Mouse (Mus musculus) small intestine, adult 2 months (tissue): ENCODE data around the gene Ripply2. TPM values are rescaled to one million over a fixed set of nuclear protein-coding genes. Genes with fewer than 3 reads are reported as not detected.
"Not testable (repeated sequence)": the region's sequence is repeated elsewhere in the genome, so short reads cannot be mapped to it uniquely, and the experiment has no call there.

ENCODE experiments used
- H3K27ac ChIP-seq: fragments of 200-500 bp; 2 replicates; pipeline ENCODE4 v1.5.1; 2012; ENCODE audit warnings: low read depth, low read length, control low read depth, inconsistent platforms; ENCODE audit not compliant: insufficient read depth
- H3K27me3 ChIP-seq: fragments of 200-500 bp; 2 replicates; pipeline ENCODE4 v1.6.1; 2012; ENCODE audit warnings: mild to moderate bottlenecking, moderate library complexity, low read length, inconsistent platforms; ENCODE audit not compliant: control insufficient read depth, insufficient read depth
- H3K36me3 ChIP-seq: fragments of 200-500 bp; 2 replicates; pipeline ENCODE4 v1.6.1; 2012; ENCODE audit warnings: mild to moderate bottlenecking, low read length, control low read depth, inconsistent platforms; ENCODE audit not compliant: control insufficient read depth, insufficient read depth
- H3K4me1 ChIP-seq: fragments of 200-500 bp; 2 replicates; pipeline ENCODE4 v1.6.1; 2012; ENCODE audit warnings: low read length, inconsistent platforms, mixed read lengths; ENCODE audit not compliant: control insufficient read depth, insufficient read depth, insufficient read length
- H3K4me3 ChIP-seq: fragments of 200-500 bp; 2 replicates; pipeline ENCODE4 v1.5.1; 2012; ENCODE audit warnings: low read depth, mild to moderate bottlenecking, control low read depth, inconsistent platforms, low read length, moderate library complexity
- CTCF ChIP-seq: fragments of 200-500 bp; IDR thresholded peaks from 2 replicates; pipeline ENCODE4 v1.5.1; 2012; ENCODE audit warnings: low read depth, mild to moderate bottlenecking, control low read depth, inconsistent platforms, low read length, moderate library complexity, mixed read lengths; ENCODE audit not compliant: insufficient replicate concordance, insufficient read length; ENCODE audit errors: extremely low read depth
- POLR2A ChIP-seq: fragments of 200-500 bp; IDR thresholded peaks from 2 replicates; pipeline ENCODE4 v1.6.1; 2012; ENCODE audit warnings: low read depth, mild to moderate bottlenecking, control low read depth, inconsistent platforms, low read length, moderate library complexity
- WGBS: fragments of 180-500 bp; shearing (Covaris S2); methylation state at CpG from one replicate; pipeline ENCODE4 v1.1.7; 2018; 5-methylcytosine and 5-hydroxymethylcytosine counted together
- polyA plus RNA-seq: library from polyadenylated mRNA; depleted of rRNA; stranded (reverse); fragments of >200 nt; gene quantifications from 2 replicates; pipeline ENCODE4 v1.2.3, GENCODE M21; 2012; rRNA removed

The Ripply2 gene
- not detected in 2 replicates for polyA plus RNA-seq

DNA sequence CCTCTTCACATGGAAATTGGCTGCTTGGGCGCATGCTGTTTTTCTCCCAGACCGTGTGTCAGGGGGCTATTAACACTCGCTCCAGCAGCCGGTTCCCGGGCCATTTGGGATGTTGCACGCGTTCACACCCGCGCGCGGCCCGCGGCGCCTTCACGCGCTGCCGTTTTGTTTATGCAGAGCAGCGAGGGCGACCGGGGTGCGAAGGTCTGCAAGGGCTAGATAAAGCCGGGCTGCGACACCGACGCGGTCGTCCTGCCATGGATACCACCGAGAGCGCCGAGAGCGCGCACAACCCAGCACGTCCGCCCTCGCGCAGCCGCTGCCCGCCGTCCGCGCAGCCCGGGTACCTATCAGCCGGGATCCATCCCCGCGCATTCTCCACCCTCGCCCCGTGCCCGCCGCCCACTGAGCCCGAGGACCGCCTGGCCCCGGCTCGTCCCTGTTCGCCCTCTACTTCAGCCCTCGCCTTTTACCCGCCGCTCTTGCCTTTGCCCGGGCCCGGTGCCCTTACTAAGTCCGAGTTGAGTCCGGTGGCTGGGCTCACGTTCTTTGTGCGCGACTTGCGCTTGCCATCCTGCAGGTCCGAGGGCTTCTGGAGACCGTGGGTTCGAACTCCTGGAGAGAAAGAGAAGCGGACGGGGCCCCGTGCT, at the start of gene Ripply2:
TSS of gene Ripply2 (plus strand) at position 250 of the 650 bp plus-strand sequence.
- no peak within 1 kb of the TSS for H3K27ac ChIP-seq
- H3K4me3 ChIP-seq, result no peak within 1 kb of the TSS; the same call in 1 of the 2 replicates
- TF ChIP-seq CTCF (no peak), POLR2A (no peak)
- H3K27me3 ChIP-seq, result peaks cover 11% of the 10 kb centered on the region
- WGBS, result 2% methylated on average over 71 of the region's 71 CpGs
- H3K4me1 ChIP-seq, result no peaks in the 10 kb centered on the region
- H3K36me3 ChIP-seq, result no peaks in the 10 kb centered on the region

DNA sequence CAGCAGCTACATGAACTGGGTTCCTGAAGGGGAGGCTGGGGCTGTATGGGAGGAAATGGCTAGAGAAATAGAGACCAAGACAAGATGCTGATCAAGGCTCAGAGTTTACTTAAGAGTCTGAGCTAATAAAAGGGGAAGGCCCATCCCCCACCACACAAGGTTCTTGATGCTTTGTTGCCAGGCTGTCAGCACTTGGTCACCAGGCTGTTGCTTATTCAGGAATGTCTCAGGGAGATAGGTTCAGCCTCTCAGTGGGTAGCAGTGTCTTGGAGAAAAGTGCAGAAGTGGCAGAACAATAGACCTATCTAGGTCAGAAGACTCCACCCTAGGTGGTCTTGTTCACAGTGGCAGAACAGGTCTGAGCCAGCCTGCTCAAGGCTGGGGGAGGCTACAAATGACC, 42.9 kb upstream of the Ripply2 start:
- not testable (repeated sequence) for H3K4me1 ChIP-seq, H3K36me3 ChIP-seq, H3K4me3 ChIP-seq, H3K27me3 ChIP-seq, H3K27ac ChIP-seq

DNA sequence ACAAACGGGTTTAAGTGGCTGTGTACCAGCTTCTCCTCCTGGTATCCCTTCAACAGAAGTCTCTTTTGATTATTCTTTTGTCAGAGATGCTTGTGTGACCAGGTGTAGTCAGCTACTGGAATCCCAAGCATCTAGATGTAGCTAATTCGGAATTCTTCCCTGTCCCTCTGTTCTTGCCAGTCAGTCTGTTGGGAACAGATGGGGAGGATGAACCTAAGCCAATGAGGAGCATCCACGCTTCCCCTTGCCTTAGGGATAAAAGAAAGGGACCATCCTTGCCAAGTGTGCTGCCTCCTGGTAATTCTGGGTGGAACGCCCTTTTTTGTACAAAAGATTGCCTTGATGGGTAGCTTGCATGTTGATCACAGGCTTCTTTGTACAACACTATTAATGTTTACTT, 41.8 kb upstream of the Ripply2 start:
- H3K4me3 ChIP-seq, result no peak overlapping the region
- H3K27me3 ChIP-seq, result no peaks in the 10 kb centered on the region
- WGBS, result 55% methylated on average over 4 of the region's 4 CpGs
- H3K27ac ChIP-seq, result no peak overlapping the region
- TF ChIP-seq CTCF (no peak), POLR2A (no peak)
- no peaks in the 10 kb centered on the region for H3K36me3 ChIP-seq
- H3K4me1 ChIP-seq, result no peaks in the 10 kb centered on the region

GRCm38 (mm10) chr9:86976896-86977295, 38.4 kb upstream of the Ripply2 start:
- Histone ChIP-seq H3K36me3 (no peaks in the 10 kb centered on the region), H3K27me3 (no peaks in the 10 kb centered on the region), H3K4me1 (no peaks in the 10 kb centered on the region), H3K4me3 (no peak overlapping the region), H3K27ac (no peak overlapping the region)
- no peak for TF ChIP-seq POLR2A
- no peak for TF ChIP-seq CTCF
- 61% methylated on average over 4 of the region's 4 CpGs for WGBS

DNA sequence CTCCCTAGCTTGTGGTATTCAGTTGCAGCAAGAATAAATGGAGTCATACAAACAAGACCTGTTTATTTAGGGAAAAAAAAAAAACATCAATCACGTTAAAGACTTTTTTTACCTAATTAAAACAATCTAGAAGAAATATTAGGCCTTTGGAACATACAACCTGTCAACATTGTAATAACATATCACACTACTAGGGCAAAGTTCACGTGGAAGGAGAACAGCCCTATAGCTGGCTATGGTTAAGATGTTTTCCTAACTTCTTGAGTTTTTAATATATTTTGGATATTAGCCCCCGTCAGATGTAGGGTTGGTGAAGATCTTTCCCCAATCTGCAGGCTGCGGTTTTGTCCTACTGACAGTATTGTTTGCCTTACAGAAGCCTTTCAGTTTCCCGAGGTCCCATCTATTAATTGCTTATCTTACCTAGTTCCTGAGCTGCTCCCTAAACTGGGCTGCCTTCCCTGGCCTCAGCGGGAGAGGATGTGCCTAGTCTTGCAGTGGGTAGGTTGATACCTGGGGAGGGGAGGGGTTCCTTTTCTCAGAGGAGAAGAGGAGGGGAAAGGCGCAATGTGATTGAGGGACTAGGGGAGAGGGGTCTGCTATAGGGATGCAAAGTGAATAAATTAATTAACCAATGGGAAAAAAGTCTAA, 37.0 kb upstream of the Ripply2 start:
- H3K4me1 ChIP-seq, result no peaks in the 10 kb centered on the region
- no peak overlapping the region for H3K27ac ChIP-seq
- TF ChIP-seq CTCF (no peak), POLR2A (no peak)
- no peaks in the 10 kb centered on the region for H3K36me3 ChIP-seq
- H3K4me3 ChIP-seq, result no peak overlapping the region
- no peaks in the 10 kb centered on the region for H3K27me3 ChIP-seq
- WGBS, result 51% methylated on average over 7 of the region's 7 CpGs

GRCm38 (mm10) chr9:86980048-86980447, 35.3 kb upstream of the Ripply2 start:
- no peak for TF ChIP-seq CTCF
- TF ChIP-seq POLR2A, result no peak
- no peaks in the 10 kb centered on the region for H3K4me1 ChIP-seq
- no peak overlapping the region for H3K27ac ChIP-seq
- H3K27me3 ChIP-seq, result no peaks in the 10 kb centered on the region
- no peaks in the 10 kb centered on the region for H3K36me3 ChIP-seq
- no peak overlapping the region for H3K4me3 ChIP-seq

DNA sequence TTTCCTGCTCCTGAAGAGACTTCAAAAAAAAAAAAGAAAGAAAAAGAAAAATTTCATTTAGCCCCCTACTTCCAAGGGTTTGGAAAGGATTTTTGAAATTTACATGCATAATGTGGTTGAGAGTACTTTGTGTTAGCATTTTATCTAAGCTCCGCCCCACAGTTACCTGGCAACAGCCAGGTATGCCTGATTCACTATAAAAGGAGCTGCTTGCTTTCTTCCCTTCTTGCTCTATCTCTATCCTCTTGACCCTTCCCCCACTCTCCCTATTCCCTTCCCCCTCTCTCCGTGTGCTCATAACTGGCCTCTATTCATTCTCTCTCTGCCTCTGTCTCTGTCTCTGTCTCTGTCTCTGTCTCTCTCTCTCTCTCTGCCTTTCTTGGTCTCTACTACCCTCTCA, 34.4 kb upstream of the Ripply2 start:
- no peak overlapping the region for H3K4me3 ChIP-seq
- H3K27ac ChIP-seq, result no peak overlapping the region
- 29% methylated on average over 2 of the region's 2 CpGs for WGBS
- no peaks in the 10 kb centered on the region for H3K27me3 ChIP-seq
- no peaks in the 10 kb centered on the region for H3K36me3 ChIP-seq
- TF ChIP-seq POLR2A (no peak), CTCF (no peak)
- H3K4me1 ChIP-seq, result no peaks in the 10 kb centered on the region

DNA sequence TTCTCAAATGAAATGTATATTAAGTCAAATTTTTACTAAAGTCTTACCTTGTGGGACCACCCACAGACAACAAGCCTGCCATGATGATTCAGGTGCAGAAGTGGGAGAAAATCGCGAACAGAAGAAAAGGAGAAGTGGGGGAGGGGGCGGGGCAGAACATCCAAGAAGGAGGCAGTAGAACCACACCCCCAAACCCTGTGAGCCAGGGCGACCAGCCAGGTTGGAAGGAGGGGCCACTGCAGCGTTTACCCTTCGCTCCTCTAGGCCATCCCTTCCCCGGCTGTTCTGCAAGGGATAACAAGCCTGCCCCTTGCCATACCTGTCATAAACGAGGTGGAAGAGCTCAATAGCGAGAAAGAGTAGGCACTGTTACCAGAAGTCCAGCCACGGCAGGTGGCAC, 33.8 kb upstream of the Ripply2 start:
- WGBS, result 10% methylated on average over 10 of the region's 10 CpGs
- Histone ChIP-seq H3K4me3 (no peak overlapping the region), H3K4me1 (no peaks in the 10 kb centered on the region), H3K27me3 (no peaks in the 10 kb centered on the region), H3K27ac (no peak overlapping the region), H3K36me3 (no peaks in the 10 kb centered on the region)
- TF ChIP-seq CTCF, result no peak
- no peak for TF ChIP-seq POLR2A
